Mouse (Mus musculus): ENCODE results near the gene Adk.

DNA sequence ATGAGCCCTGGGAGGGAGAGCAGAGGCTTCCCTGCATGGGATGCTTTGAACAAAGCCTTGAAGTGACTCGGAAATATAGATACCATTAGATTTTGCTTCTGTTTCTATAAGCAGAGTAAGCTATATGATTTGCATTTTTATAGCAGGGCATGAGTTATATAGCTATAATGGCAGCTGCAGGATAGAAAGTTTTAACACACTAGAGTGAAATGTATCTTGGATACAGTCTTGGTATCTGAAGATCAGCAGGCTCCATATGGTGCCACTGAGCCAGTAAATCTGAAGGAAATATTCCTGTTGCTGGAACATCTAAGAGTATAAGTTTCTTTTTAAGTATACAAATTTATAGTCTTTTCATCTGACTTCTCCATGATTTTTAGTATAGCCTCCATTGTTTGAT is 288.8 kb downstream of the Adk start:
- no peak for TF ChIP-seq CTCF (IDR thresholded peaks at IDR 0.05; ENCODE audit: control insufficient read depth, insufficient read depth, insufficient replicate concordance, low read depth, low read length)
- TF ChIP-seq POLR2A (IDR thresholded peaks at IDR 0.05; ENCODE audit: control insufficient read depth, low read depth, low read length): no peak
